Mouse (Mus musculus) erythroblast, embryonic 14.5 days (primary cell): ENCODE results near the gene Alg12. TPM values are rescaled to one million over a fixed set of nuclear protein-coding genes. Genes with fewer than 3 reads are reported as not detected.

Source experiments
- H3K27me3 ChIP-seq: 2 replicates; pipeline ENCODE4 v1.6.1; 2012; ENCODE audit warnings: inconsistent platforms; ENCODE audit not compliant: control insufficient read depth
- H3K36me3 ChIP-seq: 2 replicates; pipeline ENCODE4 v1.6.1; 2012; ENCODE audit warnings: mild to moderate bottlenecking, inconsistent platforms; ENCODE audit not compliant: control insufficient read depth
- H3K4me1 ChIP-seq: 2 replicates; pipeline ENCODE4 v1.6.1; 2012; ENCODE audit warnings: inconsistent platforms; ENCODE audit not compliant: control insufficient read depth
- H3K4me3 ChIP-seq: replicated peaks from 2 replicates; pipeline ENCODE3; 2012; ENCODE audit warnings: moderate library complexity, mild to moderate bottlenecking, inconsistent platforms
- H3K9me3 ChIP-seq: 2 replicates; pipeline ENCODE4 v1.6.1; 2012; ENCODE audit warnings: low read length, inconsistent platforms, mixed read lengths; ENCODE audit not compliant: control insufficient read depth
- GATA1 ChIP-seq: IDR thresholded peaks from 2 replicates; pipeline ENCODE4 v1.6.1; 2012; ENCODE audit warnings: low read length, inconsistent platforms, mixed read lengths
- TAL1 ChIP-seq: IDR thresholded peaks from 3 replicates; pipeline ENCODE4 v1.6.1; 2012; ENCODE audit warnings: low read length, inconsistent platforms, mixed read lengths
- polyA plus RNA-seq: library from polyadenylated mRNA; stranded (reverse); fragments of >175 nt; gene quantifications from 2 replicates; pipeline ENCODE4 v1.2.3, GENCODE M21; 2012

The Alg12 gene
- polyA plus RNA-seq, 1 experiment, result 0.16 TPM

DNA sequence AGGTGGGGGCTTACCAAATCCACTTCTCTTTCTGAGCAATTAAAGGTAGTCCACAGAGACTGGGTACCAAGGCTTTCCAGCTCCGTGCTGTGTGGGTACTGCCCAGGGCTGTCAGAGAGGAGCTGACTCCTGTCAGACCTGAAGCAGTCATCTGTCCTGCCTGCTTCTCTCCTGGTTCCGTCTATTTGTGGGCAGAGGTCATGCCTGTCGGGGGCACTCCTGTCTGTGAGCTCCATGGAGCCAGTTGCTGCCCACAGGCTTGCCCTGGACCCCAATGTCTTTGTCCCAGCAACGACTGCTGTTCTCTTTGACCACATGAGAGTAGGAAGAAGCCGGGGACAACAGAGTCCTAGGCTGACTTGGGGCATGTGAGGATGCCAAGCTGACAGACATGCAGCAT lies 37.5 kb upstream of the Alg12 start:
- H3K36me3 ChIP-seq, result no peaks in the 10 kb centered on the region
- H3K4me1 ChIP-seq, result peaks cover 7% of the 10 kb centered on the region
- TF ChIP-seq GATA1, result no peak
- no peak for TF ChIP-seq TAL1
- no peak overlapping the region for H3K4me3 ChIP-seq
- H3K9me3 ChIP-seq, result no peaks in the 10 kb centered on the region
- peaks cover 2% of the 10 kb centered on the region; the same call in 1 of the 2 replicates for H3K27me3 ChIP-seq

DNA sequence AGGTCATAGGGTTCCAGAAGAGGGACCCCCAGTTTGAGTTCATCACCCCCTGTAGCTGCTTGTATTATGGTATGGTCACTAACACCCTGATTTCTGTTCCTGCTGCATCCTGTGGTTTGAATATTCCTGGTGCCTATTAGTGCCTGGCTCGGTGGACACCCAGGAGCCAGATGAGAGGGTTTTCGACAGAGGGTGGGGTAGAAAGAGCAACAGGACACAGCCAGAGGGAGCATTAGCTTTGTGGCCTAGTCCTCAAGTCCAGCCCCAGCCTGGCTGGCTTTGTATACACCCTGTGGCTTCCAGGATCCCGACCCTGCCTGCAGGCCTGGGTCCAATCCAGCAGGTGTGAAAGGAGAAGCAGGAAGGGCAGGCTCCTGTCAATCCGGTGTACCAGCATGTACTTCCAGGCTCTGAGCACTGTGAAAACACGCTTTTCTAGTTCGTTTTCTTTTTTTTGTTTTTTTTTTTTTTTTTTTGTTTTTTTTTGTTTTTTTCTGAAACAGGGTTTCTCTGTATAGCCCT lies 36.8 kb upstream of the Alg12 start:
- H3K27me3 ChIP-seq, result peaks cover 2% of the 10 kb centered on the region; the same call in 1 of the 2 replicates

DNA sequence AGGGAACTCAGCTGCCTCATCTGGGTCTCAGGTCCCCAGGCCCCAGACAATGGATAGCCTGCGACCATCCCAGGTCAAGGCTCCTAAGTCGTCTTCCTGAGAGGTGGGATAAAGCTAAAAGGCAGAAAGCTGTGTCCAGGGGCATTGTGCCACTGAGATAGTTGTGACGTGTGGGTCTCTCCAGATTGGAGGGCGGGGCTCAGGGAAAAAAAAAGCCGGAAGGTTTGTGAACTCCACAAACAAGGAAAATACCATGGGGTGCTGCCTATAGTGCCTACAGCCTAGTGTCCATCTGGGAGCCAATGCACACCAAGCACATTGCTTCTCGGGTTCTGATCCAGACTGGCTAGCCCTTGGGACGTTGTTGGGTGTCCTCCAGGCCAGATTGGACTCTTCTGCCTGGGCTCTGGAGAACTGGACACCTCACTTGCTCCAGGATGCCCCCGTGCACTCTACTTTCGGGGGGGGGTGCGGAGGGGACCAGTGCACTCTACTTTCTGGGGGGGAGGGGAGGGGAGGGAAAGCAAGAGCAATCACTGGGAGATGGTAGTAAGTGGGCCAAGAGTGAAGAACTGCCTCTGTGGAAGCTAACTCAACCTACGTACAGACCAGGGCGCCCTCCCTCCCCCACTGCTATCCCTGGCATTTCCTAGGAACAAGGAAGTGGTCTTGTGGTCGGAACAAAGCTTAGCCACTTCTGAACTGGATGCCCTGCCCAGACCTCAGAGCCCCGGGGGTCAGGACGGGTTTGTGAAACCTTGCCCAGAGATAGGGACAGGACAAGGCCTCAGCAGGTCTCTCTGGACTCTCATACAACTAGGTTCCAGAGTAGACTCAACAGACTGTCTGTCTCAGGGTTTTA lies 36.1 kb upstream of the Alg12 start:
- no peaks in the 10 kb centered on the region; the same call in 1 of the 2 replicates for H3K4me1 ChIP-seq
- H3K36me3 ChIP-seq, result no peaks in the 10 kb centered on the region
- no peak overlapping the region for H3K4me3 ChIP-seq
- no peak for TF ChIP-seq GATA1
- no peak for TF ChIP-seq TAL1
- H3K9me3 ChIP-seq, result no peaks in the 10 kb centered on the region
- peaks cover 2% of the 10 kb centered on the region; the same call in 1 of the 2 replicates for H3K27me3 ChIP-seq

More for the DNA sequence above, 36.8 kb upstream of the Alg12 start:
- Histone ChIP-seq H3K4me1 (no peaks in the 10 kb centered on the region; the same call in 1 of the 2 replicates), H3K4me3 (no peak overlapping the region), H3K36me3 (no peaks in the 10 kb centered on the region), H3K9me3 (no peaks in the 10 kb centered on the region)
- TF ChIP-seq TAL1 (no peak), GATA1 (no peak)

DNA sequence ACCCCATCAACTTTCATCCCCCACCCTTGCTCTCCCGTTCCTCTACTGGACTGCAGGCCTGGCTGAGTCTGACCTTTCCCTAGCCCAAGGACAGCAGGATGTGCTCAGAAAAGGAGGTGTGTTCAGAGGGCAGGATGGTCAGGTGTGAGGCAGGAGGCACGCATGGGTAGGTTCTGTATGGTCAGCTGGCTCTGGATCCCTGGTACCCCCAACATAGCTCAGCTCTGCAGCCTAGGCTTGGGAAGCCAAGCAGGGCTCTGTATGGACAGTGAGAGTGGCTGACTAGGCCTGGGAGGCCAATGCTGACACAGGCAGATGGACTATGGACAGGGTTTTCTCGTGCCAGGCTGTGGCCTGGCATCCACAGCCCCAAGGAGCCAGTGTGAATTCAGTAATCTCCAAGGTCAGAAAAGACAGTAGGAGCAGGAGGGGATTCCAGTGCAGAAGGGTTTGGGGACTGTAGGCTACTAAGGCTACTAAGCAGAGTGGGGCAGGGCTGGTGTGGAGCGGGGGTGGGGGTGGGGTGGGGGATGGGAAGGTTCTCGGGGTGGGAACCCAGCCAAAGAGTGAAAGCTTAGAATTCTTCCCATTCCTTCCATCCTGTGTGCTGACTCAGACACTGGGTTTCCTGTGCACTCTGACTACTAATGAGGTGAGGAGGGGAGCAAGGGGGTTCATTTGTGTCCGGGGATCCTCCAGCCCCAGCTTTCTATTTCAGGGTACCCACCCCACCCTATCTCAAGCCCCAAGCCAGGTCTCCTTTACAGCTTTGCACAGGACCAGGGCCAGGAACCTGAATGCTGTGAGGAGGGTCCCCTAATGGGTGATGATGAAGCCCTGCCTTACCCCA lies 35.2 kb upstream of the Alg12 start:
- no peaks in the 10 kb centered on the region; the same call in 1 of the 2 replicates for H3K4me1 ChIP-seq
- TF ChIP-seq TAL1, result no peak
- TF ChIP-seq GATA1, result no peak
- H3K9me3 ChIP-seq, result no peaks in the 10 kb centered on the region
- no peaks in the 10 kb centered on the region for H3K36me3 ChIP-seq
- no peak overlapping the region for H3K4me3 ChIP-seq
- peaks cover 2% of the 10 kb centered on the region; the same call in 1 of the 2 replicates for H3K27me3 ChIP-seq

DNA sequence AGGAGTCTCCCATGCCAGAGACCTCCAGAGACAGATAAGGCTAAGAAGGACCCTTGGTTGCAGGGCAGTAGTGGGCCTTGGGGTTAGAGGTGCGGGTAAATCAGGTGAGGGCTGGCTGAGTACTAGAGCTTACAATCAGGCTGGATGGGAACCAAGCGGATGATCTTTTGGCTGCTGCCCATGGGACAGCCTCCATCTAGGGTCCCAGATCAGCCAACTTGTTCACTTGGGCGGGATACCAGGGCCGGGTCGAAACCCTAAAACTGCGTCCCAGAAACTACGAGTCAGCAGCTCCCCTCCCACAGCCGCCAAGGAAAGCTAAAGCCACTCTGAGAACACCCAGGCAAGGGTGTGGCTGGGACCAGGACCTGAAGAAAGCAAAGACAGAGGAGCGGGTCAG lies 34.0 kb upstream of the Alg12 start:
- H3K36me3 ChIP-seq, result no peaks in the 10 kb centered on the region

DNA sequence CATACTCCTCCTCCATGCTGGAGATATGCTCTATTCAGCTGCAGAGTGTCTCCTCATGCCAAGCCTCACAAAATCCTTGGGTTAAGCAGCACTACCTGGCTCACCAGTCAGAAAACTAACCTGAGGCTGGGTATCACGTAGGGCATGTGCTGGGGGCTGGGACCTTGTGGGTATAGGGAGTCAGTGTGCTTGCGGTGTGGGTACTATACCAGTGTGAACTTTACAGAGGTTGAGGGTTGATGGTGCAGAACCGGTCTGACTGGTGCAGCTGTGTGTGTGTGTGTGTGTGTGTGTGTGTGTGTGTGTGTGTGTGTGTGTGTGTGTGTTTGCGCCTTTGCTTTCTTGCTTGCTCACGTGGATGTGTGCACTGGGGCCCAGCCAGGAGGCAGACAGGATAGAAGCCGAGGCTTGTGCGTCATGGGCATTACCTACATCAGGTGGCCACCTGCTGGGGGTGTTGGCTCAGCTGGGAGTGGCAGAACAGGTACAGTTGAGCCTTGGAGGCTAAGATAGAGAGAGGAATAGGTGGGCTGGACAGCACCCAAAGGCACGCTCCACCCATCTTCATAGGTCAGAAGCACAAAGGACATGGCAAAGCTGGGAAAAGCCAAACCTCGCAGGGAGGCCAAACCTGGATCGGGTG lies 32.5 kb upstream of the Alg12 start:
- H3K4me1 ChIP-seq, result no peaks in the 10 kb centered on the region; the same call in 1 of the 2 replicates
- H3K27me3 ChIP-seq, result no peaks in the 10 kb centered on the region
- H3K9me3 ChIP-seq, result no peaks in the 10 kb centered on the region
- no peak overlapping the region for H3K4me3 ChIP-seq
- TF ChIP-seq TAL1, result no peak
- TF ChIP-seq GATA1, result no peak
- H3K36me3 ChIP-seq, result no peaks in the 10 kb centered on the region

More for the DNA sequence above, 34.0 kb upstream of the Alg12 start:
- H3K4me1 ChIP-seq, result no peaks in the 10 kb centered on the region; the same call in 1 of the 2 replicates
- TF ChIP-seq TAL1 (no peak), GATA1 (no peak)
- H3K9me3 ChIP-seq, result no peaks in the 10 kb centered on the region
- no peak overlapping the region for H3K4me3 ChIP-seq
- H3K27me3 ChIP-seq, result no peaks in the 10 kb centered on the region

DNA sequence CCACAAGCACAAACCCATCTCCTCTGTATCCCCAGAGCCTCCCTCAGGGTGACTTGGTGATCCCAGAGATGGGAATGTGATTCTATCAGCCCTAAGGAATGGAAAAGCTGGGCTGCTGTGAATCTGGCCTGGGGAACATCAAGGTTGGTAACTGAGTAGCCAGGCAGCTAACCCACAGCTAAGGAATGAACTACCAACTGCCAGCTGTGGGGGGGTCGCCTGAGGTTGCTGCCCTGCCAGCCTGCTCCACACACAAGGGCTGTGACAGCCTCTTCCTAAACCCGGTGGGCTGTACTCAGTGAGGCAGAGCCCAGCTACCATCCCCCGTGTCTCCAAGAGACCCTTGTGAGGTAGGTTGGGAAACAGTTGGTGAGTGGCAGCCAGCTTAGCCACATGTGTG lies 32.0 kb upstream of the Alg12 start:
- TF ChIP-seq TAL1 (no peak), GATA1 (no peak)
- no peaks in the 10 kb centered on the region for H3K27me3 ChIP-seq
- no peaks in the 10 kb centered on the region; the same call in 1 of the 2 replicates for H3K4me1 ChIP-seq

DNA sequence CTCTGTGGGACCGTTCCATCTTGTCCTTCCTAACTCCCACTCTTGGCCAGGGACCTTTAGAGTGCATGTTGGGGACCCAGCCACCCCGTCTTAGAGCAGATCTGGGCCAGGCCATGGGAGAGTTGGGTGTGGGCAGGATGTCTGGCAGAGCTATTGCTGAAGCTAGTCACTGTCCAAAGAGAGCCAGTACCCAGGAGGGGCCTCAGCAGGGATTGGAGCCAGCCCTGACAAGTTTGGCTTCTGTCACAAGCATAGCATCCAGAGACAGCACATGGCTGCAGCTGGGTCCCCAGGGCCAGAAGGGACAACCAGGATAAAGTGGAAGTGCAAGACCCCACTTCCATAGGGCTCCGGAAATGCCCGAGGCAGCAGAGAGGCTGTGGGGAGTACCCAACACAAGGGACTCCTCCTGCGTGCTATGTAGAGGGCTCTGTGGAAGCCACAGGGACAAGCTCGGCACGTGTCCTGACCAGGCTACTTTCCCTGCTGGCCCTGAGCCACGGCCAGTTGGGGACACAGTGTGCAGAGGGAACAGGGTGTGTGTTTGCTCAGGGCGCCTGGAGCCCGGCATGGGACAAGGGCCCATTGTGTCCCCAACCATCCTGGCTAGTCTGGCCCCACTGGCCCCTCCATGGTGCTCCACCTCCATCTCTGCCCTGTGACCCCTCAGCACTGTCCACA lies 31.2 kb upstream of the Alg12 start:
- Histone ChIP-seq H3K4me3 (no peak overlapping the region), H3K9me3 (no peaks in the 10 kb centered on the region), H3K36me3 (no peaks in the 10 kb centered on the region), H3K4me1 (no peaks in the 10 kb centered on the region; the same call in 1 of the 2 replicates), H3K27me3 (no peaks in the 10 kb centered on the region)
- TF ChIP-seq TAL1, result no peak
- TF ChIP-seq GATA1, result no peak

More for the DNA sequence above, 32.0 kb upstream of the Alg12 start:
- no peaks in the 10 kb centered on the region for H3K9me3 ChIP-seq
- no peaks in the 10 kb centered on the region for H3K36me3 ChIP-seq
- no peak overlapping the region for H3K4me3 ChIP-seq
